Mouse (Mus musculus): ENCODE results near the gene Eri3.

Gene Eri3

GRCm38 (mm10) chr4:117550140-117550851, at the start of gene Eri3:
Gene Eri3, plus strand, starts transcription at chr4:117550365.
- peak; percentile 98 for DNase-seq (ENCODE audit: low read depth, low spot score)

- no peak for DNase-seq (ENCODE audit: low read depth, low spot score)
These were observed 31.9 kb upstream of the Eri3 start for GRCm38 (mm10) chr4:117518246-117518645.

- DNase-seq (ENCODE audit: low read depth, low spot score), result no peak
These were observed 28.8 kb upstream of the Eri3 start for GRCm38 (mm10) chr4:117521350-117521749.

- no peak for DNase-seq (ENCODE audit: low read depth, low spot score)
These were observed 24.2 kb upstream of the Eri3 start for GRCm38 (mm10) chr4:117525990-117526389.

- no peak for DNase-seq (ENCODE audit: low read depth, low spot score)
These were observed 22.9 kb upstream of the Eri3 start for GRCm38 (mm10) chr4:117527116-117527899.

GRCm38 (mm10) chr4:117527952-117528351, 22.2 kb upstream of the Eri3 start:
- DNase-seq (ENCODE audit: low read depth, low spot score), result no peak

- no peak for DNase-seq (ENCODE audit: low read depth, low spot score)
These were observed 20.3 kb upstream of the Eri3 start for GRCm38 (mm10) chr4:117529843-117530242.

- DNase-seq (ENCODE audit: low read depth, low spot score), result no peak
These were observed 14.5 kb upstream of the Eri3 start for GRCm38 (mm10) chr4:117535496-117536200.

- DNase-seq (ENCODE audit: low read depth, low spot score), result no peak
These were observed 13.2 kb upstream of the Eri3 start for GRCm38 (mm10) chr4:117537002-117537401.

- no peak for DNase-seq (ENCODE audit: low read depth, low spot score)
These were observed 10.7 kb upstream of the Eri3 start for GRCm38 (mm10) chr4:117539329-117539980.

GRCm38 (mm10) chr4:117540571-117540970, 9.6 kb upstream of the Eri3 start:
- no peak for DNase-seq (ENCODE audit: low read depth, low spot score)

GRCm38 (mm10) chr4:117545448-117545847, 4.7 kb upstream of the Eri3 start:
- DNase-seq (ENCODE audit: low read depth, low spot score), result no peak

GRCm38 (mm10) chr4:117546616-117547015, 3.5 kb upstream of the Eri3 start:
- DNase-seq (ENCODE audit: low read depth, low spot score), result no peak

GRCm38 (mm10) chr4:117549576-117549975, 589 bp upstream of the Eri3 start:
- DNase-seq (ENCODE audit: low read depth, low spot score), result no peak

- DNase-seq (ENCODE audit: low read depth, low spot score), result no peak
These were observed 1.2 kb downstream of the Eri3 start for GRCm38 (mm10) chr4:117551144-117552000.

GRCm38 (mm10) chr4:117555495-117555894, 5.3 kb downstream of the Eri3 start:
- no peak for DNase-seq (ENCODE audit: low read depth, low spot score)

GRCm38 (mm10) chr4:117556372-117556771, 6.2 kb downstream of the Eri3 start:
- no peak for DNase-seq (ENCODE audit: low read depth, low spot score)

- DNase-seq (ENCODE audit: low read depth, low spot score), result no peak
These were observed 7.0 kb downstream of the Eri3 start for GRCm38 (mm10) chr4:117557068-117557645.

- DNase-seq (ENCODE audit: low read depth, low spot score), result no peak
These were observed 13.8 kb downstream of the Eri3 start for GRCm38 (mm10) chr4:117563967-117564366.

- DNase-seq (ENCODE audit: low read depth, low spot score), result no peak
These were observed 18.7 kb downstream of the Eri3 start for GRCm38 (mm10) chr4:117568846-117569245.

- DNase-seq (ENCODE audit: low read depth, low spot score), result no peak
These were observed 20.8 kb downstream of the Eri3 start for GRCm38 (mm10) chr4:117570964-117571363.
